Mouse (Mus musculus): ENCODE measurements at regions not wholly inside any gene's neighbourhood (a gene's known extent, or its start where the extent isn't known, plus 50 kb on each side); places are given as distances from the start of the nearest gene placed in this dataset.

GRCm38 (mm10) chr10:66102103-66102502 is 993.8 kb upstream of the Jmjd1c start:
- no peaks in the 10 kb centered on the region for H3K4me1 ChIP-seq (ENCODE audit: control insufficient read depth, insufficient read depth, low read length)
- no peak overlapping the region for H3K27ac ChIP-seq (ENCODE audit: low read depth, low read length)
- H3K9ac ChIP-seq (replicated peaks; ENCODE audit: low read depth, low read length), result no peak overlapping the region
- no peak overlapping the region for H3K4me3 ChIP-seq (ENCODE audit: low read depth, low read length)
- 92% methylated on average over 2 of the region's 2 CpGs for WGBS
- H3K27me3 ChIP-seq (ENCODE audit: control insufficient read depth, insufficient read depth, low read length), result no peaks in the 10 kb centered on the region
- ATAC-seq (ENCODE audit: low read depth), result no peak
- H3K36me3 ChIP-seq (ENCODE audit: control insufficient read depth, insufficient read depth, low read length), result no peaks in the 10 kb centered on the region
- no peaks in the 10 kb centered on the region for H3K9me3 ChIP-seq (ENCODE audit: control insufficient read depth, low read length)
- no peak overlapping the region for H3K4me2 ChIP-seq (ENCODE audit: low read depth, low read length)

GRCm38 (mm10) chr10:66131361-66131760 is 964.6 kb upstream of the Jmjd1c start:
- Histone ChIP-seq H3K9ac (replicated peaks; ENCODE audit: low read depth, low read length) (no peak overlapping the region), H3K4me3 (ENCODE audit: low read depth, low read length) (no peak overlapping the region), H3K9me3 (ENCODE audit: control insufficient read depth, low read length) (no peaks in the 10 kb centered on the region), H3K4me2 (ENCODE audit: low read depth, low read length) (no peak overlapping the region), H3K36me3 (ENCODE audit: control insufficient read depth, insufficient read depth, low read length) (no peaks in the 10 kb centered on the region), H3K4me1 (ENCODE audit: control insufficient read depth, insufficient read depth, low read length) (no peaks in the 10 kb centered on the region), H3K27me3 (ENCODE audit: control insufficient read depth, insufficient read depth, low read length) (no peaks in the 10 kb centered on the region), H3K27ac (ENCODE audit: low read depth, low read length) (no peak overlapping the region)
- no peak for ATAC-seq (ENCODE audit: low read depth)
- 66% methylated on average over 3 of the region's 3 CpGs for WGBS

DNA sequence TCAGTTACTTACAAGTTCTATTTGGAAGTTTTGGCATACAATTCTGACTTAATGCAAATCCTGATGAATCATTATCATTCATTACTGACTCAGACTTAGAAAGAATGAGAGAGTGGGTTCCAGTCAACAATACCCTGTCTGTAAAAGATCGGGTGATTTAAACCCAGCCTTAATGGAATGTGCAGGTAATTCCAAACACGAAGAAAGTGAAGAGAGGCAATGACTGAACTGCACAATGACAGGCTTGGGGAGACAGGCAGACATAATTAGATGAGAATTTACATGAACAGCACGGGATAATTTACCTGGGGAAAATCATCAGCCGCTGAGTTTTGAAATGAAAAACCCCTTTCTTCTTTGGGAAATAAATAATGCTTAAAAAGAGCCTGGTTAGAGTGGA is 963.9 kb upstream of the Jmjd1c start:
- ATAC-seq (ENCODE audit: low read depth), result no peak
- no peak overlapping the region for H3K27ac ChIP-seq (ENCODE audit: low read depth, low read length)

DNA sequence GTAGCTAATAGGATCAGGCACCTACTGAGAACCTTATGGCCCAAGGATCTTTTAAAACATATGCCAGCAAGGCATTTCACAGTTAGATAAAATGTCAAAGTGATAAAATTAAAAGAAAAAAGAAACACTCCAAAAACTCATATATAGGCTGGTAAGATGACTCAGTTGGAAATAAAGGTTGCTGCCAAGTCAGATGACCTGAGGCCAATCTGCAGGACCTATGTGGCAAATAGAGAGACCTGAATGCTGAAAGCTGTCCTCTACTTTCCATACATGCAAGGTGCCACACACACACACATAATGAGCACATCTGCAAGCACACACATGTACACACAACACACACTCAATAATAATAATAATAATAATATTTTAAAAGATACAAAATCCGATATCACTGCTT is 953.5 kb upstream of the Jmjd1c start:
- H3K27me3 ChIP-seq (ENCODE audit: control insufficient read depth, insufficient read depth, low read length), result no peaks in the 10 kb centered on the region
- no peaks in the 10 kb centered on the region for H3K4me1 ChIP-seq (ENCODE audit: control insufficient read depth, insufficient read depth, low read length)
- WGBS, result 95% methylated on average over 1 of the region's 1 CpGs
- no peak overlapping the region for H3K4me3 ChIP-seq (ENCODE audit: low read depth, low read length)
- H3K9ac ChIP-seq (replicated peaks; ENCODE audit: low read depth, low read length), result no peak overlapping the region
- H3K27ac ChIP-seq (ENCODE audit: low read depth, low read length), result no peak overlapping the region
- no peak overlapping the region for H3K4me2 ChIP-seq (ENCODE audit: low read depth, low read length)
- no peak for ATAC-seq (ENCODE audit: low read depth)
- H3K36me3 ChIP-seq (ENCODE audit: control insufficient read depth, insufficient read depth, low read length), result no peaks in the 10 kb centered on the region
- H3K9me3 ChIP-seq (ENCODE audit: control insufficient read depth, low read length), result no peaks in the 10 kb centered on the region

More for the DNA sequence above, 963.9 kb upstream of the Jmjd1c start:
- no peak overlapping the region for H3K9ac ChIP-seq (replicated peaks; ENCODE audit: low read depth, low read length)
- H3K4me1 ChIP-seq (ENCODE audit: control insufficient read depth, insufficient read depth, low read length), result no peaks in the 10 kb centered on the region
- WGBS, result 61% methylated on average over 4 of the region's 4 CpGs
- H3K9me3 ChIP-seq (ENCODE audit: control insufficient read depth, low read length), result no peaks in the 10 kb centered on the region
- H3K27me3 ChIP-seq (ENCODE audit: control insufficient read depth, insufficient read depth, low read length), result no peaks in the 10 kb centered on the region
- H3K4me2 ChIP-seq (ENCODE audit: low read depth, low read length), result no peak overlapping the region
- no peaks in the 10 kb centered on the region for H3K36me3 ChIP-seq (ENCODE audit: control insufficient read depth, insufficient read depth, low read length)
- no peak overlapping the region for H3K4me3 ChIP-seq (ENCODE audit: low read depth, low read length)

DNA sequence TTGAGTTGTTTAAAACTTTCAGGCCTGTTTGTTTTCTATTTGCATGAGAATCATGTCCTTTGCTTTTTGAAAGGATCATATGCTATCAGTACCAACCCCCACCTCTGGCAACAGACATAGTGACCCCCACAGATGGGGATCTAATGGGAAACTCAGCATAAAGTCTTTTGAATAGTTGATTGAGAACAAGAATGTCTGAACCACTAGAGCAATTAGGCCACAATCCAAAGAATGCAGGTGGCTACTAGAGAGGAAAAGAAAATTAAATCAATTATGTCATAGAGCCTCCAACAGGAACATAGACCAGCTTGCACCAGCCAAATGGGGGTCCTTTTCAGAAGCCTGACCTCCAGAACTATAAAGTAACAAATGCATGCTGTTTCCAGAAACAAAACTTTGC is 953.0 kb upstream of the Jmjd1c start:
- H3K4me3 ChIP-seq (ENCODE audit: low read depth, low read length), result no peak overlapping the region
- no peaks in the 10 kb centered on the region for H3K27me3 ChIP-seq (ENCODE audit: control insufficient read depth, insufficient read depth, low read length)
- H3K27ac ChIP-seq (ENCODE audit: low read depth, low read length), result no peak overlapping the region
- H3K4me2 ChIP-seq (ENCODE audit: low read depth, low read length), result no peak overlapping the region
- no peak for ATAC-seq (ENCODE audit: low read depth)
- H3K9ac ChIP-seq (replicated peaks; ENCODE audit: low read depth, low read length), result no peak overlapping the region
- no peaks in the 10 kb centered on the region for H3K9me3 ChIP-seq (ENCODE audit: control insufficient read depth, low read length)
- no peaks in the 10 kb centered on the region for H3K4me1 ChIP-seq (ENCODE audit: control insufficient read depth, insufficient read depth, low read length)
- no peaks in the 10 kb centered on the region for H3K36me3 ChIP-seq (ENCODE audit: control insufficient read depth, insufficient read depth, low read length)

GRCm38 (mm10) chr10:66150966-66151365 is 945.0 kb upstream of the Jmjd1c start:
- H3K27me3 ChIP-seq (ENCODE audit: control insufficient read depth, insufficient read depth, low read length), result no peaks in the 10 kb centered on the region
- no peak overlapping the region for H3K4me3 ChIP-seq (ENCODE audit: low read depth, low read length)
- H3K36me3 ChIP-seq (ENCODE audit: control insufficient read depth, insufficient read depth, low read length), result no peaks in the 10 kb centered on the region
- no peak overlapping the region for H3K27ac ChIP-seq (ENCODE audit: low read depth, low read length)
- no peaks in the 10 kb centered on the region for H3K4me1 ChIP-seq (ENCODE audit: control insufficient read depth, insufficient read depth, low read length)
- no peak overlapping the region for H3K4me2 ChIP-seq (ENCODE audit: low read depth, low read length)
- no peak overlapping the region for H3K9ac ChIP-seq (replicated peaks; ENCODE audit: low read depth, low read length)
- H3K9me3 ChIP-seq (ENCODE audit: control insufficient read depth, low read length), result no peaks in the 10 kb centered on the region
- ATAC-seq (ENCODE audit: low read depth), result no peak
- 92% methylated on average over 2 of the region's 2 CpGs for WGBS

GRCm38 (mm10) chr10:66152777-66153176 is 943.1 kb upstream of the Jmjd1c start:
- Histone ChIP-seq H3K36me3 (ENCODE audit: control insufficient read depth, insufficient read depth, low read length) (no peaks in the 10 kb centered on the region), H3K4me3 (ENCODE audit: low read depth, low read length) (no peak overlapping the region), H3K9ac (replicated peaks; ENCODE audit: low read depth, low read length) (no peak overlapping the region), H3K27me3 (ENCODE audit: control insufficient read depth, insufficient read depth, low read length) (no peaks in the 10 kb centered on the region), H3K9me3 (ENCODE audit: control insufficient read depth, low read length) (no peaks in the 10 kb centered on the region), H3K27ac (ENCODE audit: low read depth, low read length) (no peak overlapping the region), H3K4me2 (ENCODE audit: low read depth, low read length) (no peak overlapping the region), H3K4me1 (ENCODE audit: control insufficient read depth, insufficient read depth, low read length) (no peaks in the 10 kb centered on the region)
- no peak for ATAC-seq (ENCODE audit: low read depth)
- 90% methylated on average over 4 of the region's 4 CpGs for WGBS

DNA sequence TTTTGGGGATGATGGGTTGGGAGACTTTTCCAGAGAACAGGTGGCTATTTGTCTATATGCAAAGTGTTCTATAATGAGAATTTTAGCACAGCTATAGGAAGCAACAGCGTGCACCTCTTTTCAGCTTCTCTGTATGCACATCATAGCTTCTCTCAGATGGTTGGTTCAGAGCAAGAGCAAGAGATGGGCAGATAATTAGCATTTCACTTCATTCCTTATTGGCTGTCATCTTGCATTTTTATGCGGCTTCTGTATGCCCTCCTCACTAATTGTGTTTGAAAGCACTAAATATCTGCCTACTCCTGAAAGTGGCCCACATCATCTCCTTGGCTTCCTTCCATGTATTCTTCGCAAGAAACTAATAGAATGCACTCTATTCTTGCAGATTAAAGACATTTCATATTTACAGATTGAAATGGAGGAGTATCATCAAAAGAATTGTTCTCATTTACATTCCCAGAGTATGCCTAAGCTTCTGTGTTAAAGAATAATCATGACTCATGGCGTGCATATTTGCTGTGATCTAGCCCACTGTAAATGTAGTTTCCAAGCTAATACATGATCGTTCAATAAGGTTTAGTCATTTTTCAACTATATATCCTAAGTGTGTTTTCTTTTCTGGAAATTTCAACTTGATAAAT is 934.9 kb upstream of the Jmjd1c start:
- Histone ChIP-seq H3K4me3 (ENCODE audit: low read depth, low read length) (no peak overlapping the region), H3K4me1 (ENCODE audit: control insufficient read depth, insufficient read depth, low read length) (no peaks in the 10 kb centered on the region), H3K9ac (replicated peaks; ENCODE audit: low read depth, low read length) (no peak overlapping the region), H3K4me2 (ENCODE audit: low read depth, low read length) (no peak overlapping the region), H3K27ac (ENCODE audit: low read depth, low read length) (no peak overlapping the region), H3K36me3 (ENCODE audit: control insufficient read depth, insufficient read depth, low read length) (no peaks in the 10 kb centered on the region), H3K27me3 (ENCODE audit: control insufficient read depth, insufficient read depth, low read length) (no peaks in the 10 kb centered on the region), H3K9me3 (ENCODE audit: control insufficient read depth, low read length) (no peaks in the 10 kb centered on the region)
- 90% methylated on average over 5 of the region's 5 CpGs for WGBS
- no peak for ATAC-seq (ENCODE audit: low read depth)

GRCm38 (mm10) chr10:66172803-66173202 is 923.1 kb upstream of the Jmjd1c start:
- no peak overlapping the region for H3K4me2 ChIP-seq (ENCODE audit: low read depth, low read length)
- H3K9ac ChIP-seq (replicated peaks; ENCODE audit: low read depth, low read length), result no peak overlapping the region
- H3K4me1 ChIP-seq (ENCODE audit: control insufficient read depth, insufficient read depth, low read length), result no peaks in the 10 kb centered on the region
- 0 out of 2 replicates have a peak, but pooled peaks have one; percentile 54 for ATAC-seq (ENCODE audit: low read depth)
- WGBS, result 44% methylated on average over 4 of the region's 4 CpGs
- H3K27me3 ChIP-seq (ENCODE audit: control insufficient read depth, insufficient read depth, low read length), result no peaks in the 10 kb centered on the region
- H3K9me3 ChIP-seq (ENCODE audit: control insufficient read depth, low read length), result no peaks in the 10 kb centered on the region
- no peaks in the 10 kb centered on the region for H3K36me3 ChIP-seq (ENCODE audit: control insufficient read depth, insufficient read depth, low read length)
- no peak overlapping the region for H3K4me3 ChIP-seq (ENCODE audit: low read depth, low read length)
- no peak overlapping the region for H3K27ac ChIP-seq (ENCODE audit: low read depth, low read length)

Data from neural tube, embryonic 14.5 days (tissue).